Mouse (Mus musculus): ENCODE data around the gene Elf4.

Elf4 gene

GRCm38 (mm10) chrX:48462754-48463507, at the start of gene Elf4:
TSS of gene Elf4 (minus strand) at chrX:48463132.
- DNase-seq (ENCODE audit: low read depth, low spot score), result peak; percentile 82

DNA sequence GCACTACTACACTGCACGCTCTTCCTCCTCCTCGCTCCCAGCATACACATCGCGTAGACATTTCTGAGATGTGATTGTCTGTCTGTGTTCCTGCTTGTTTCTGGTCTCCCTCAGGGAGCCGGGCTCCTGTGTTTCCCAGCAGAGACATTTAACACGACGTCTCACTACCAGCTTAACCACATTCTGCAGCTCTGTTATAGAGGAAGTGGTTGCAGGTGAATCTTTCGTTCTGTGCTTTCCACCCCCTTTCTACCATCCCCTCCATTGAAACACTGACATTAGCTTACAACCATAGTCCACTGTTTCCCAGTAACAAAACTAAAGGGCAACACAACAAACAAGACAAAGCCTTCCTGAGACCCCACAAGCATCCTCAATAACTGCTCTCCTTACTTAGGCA, 30.8 kb upstream of the Elf4 start:
- no peak for DNase-seq (ENCODE audit: low read depth, low spot score)

DNA sequence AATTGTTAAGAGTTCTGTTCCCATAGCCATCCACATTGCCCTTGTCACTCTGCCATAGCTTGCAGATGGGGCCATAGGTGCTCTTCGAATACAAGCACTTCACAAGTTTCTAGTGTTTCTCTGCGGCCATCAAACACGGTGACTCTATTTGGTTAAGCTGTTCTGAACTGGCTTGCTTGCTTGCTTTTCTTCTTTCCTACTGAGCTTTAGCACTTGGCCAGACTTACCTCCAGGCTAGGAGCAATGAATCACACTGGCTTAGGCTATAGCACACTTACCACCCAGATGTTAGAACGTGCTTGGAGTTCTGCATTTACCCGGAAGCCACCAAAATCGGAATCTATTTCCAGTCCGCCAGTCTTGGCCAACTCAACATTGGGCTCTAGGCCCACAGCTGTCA, 18.8 kb upstream of the Elf4 start:
- no peak for DNase-seq (ENCODE audit: low read depth, low spot score)

- no peak for DNase-seq (ENCODE audit: low read depth, low spot score)
These were observed 18.2 kb upstream of the Elf4 start for GRCm38 (mm10) chrX:48481095-48481494.

DNA sequence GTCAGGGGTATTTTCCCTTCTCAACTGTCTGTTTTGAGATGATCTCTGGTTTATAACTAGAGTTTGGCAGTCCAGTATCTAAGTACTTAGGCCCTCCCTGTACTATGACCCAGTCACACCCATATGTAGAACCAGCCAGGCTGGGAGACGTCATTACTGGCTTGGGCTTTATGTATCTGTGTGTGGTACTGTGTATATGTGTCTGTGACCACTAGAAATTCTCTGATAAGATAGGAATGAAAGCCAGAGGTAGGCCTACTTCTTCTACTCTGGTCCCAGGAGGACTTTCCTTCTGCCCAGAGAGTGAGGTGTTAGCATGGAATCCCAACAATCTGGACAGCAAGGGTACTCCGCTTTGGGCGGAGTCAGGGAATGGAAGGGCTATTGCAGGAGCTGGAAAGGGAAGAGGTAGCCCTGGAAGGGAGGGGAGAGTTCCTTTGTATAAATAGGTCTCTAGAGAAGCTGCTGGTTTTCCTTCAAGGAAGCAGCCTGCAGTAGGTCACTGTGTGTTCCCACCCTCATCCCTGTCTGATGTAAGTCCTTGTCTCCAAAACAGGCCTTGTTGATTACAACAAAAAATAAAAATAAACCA, 4.5 kb upstream of the Elf4 start:
- DNase-seq (ENCODE audit: low read depth, low spot score), result no peak

- DNase-seq (ENCODE audit: low read depth, low spot score), result no peak
These were observed 3.2 kb upstream of the Elf4 start for GRCm38 (mm10) chrX:48466174-48466573.

DNA sequence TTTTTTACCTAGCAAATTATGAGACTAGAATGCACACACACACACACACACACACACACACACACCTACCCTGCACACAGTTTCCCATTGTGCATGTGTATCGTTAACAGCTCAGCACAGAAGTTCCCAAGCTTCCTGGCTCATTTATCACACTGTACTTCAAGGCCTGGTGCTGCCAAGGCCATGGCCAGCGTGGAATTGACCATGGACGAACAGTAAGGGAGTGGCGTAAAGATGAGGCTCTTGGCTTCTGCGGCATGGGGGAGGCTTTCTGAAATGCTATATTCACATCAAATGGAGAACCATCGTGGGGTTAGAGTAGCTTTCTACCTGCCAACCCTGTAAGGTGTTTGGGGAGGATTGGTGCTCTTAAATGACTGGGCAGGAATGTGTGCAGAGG, 1.5 kb upstream of the Elf4 start:
- no peak for DNase-seq (ENCODE audit: low read depth, low spot score)

DNA sequence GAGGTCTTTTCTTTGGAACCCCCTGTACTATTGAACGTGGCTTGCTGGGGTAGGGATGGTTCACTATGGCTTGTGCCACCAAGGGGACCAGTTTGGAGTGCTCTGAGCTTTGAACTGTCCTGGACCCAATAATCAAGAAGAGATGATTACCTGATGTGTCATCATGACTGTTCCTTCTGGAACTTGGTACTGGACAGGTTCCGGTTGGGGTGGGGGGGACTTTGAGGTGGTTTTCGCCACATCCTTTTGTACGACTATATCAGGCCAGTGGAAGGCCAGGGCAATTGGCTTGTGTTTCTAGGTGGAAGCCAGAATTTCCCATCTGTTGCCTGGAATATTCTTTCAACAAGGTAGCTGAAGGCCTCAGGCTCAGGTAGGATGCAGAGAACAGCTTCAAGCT, 704 bp upstream of the Elf4 start:
- DNase-seq (ENCODE audit: low read depth, low spot score), result no peak

DNA sequence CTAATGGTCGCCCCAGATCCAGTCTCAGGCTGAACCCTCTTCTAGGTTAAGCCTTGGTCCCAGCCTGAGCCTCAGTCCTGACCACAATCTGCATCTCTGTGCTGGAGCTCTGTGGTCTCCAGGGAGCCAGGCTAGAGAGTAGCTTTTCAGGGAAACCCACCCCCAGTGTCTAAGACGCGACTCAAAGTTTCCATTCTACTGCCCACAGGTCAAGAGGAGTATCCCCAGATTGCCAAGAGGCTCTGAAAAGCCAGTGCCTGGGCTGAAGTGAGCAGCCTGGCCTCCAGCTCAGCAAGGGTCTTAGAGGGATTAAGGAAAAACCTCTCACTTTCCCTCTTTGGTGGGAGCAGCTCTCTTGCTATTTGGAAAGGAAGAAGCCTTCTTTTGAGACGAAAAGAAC, 635 bp downstream of the Elf4 start:
- no peak for DNase-seq (ENCODE audit: low read depth, low spot score)

DNA sequence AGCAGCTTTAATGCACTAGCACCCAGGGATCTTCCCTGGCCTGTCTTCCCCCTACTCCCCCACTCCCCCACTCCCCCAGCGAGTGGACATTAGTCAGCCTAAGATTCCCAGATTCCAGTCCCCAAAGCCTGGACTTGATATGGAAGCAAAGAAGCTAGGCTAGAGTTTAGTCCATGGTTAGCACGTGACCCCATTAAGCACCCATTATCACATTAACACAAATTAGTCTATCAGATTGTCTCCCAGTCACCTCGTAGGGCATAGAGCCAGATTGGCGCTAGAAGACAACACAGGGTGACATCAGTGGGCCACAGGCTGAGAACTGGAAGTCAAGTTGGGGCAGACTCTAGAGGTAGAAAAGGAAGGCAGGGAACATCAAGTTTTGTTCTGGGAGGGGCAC, 1.9 kb downstream of the Elf4 start:
- DNase-seq (ENCODE audit: low read depth, low spot score), result no peak

GRCm38 (mm10) chrX:48460496-48460895, 2.4 kb downstream of the Elf4 start:
- no peak for DNase-seq (ENCODE audit: low read depth, low spot score)

GRCm38 (mm10) chrX:48456956-48457355, 6.0 kb downstream of the Elf4 start:
- DNase-seq (ENCODE audit: low read depth, low spot score), result no peak

- no peak for DNase-seq (ENCODE audit: low read depth, low spot score)
These were observed 7.9 kb downstream of the Elf4 start for GRCm38 (mm10) chrX:48455018-48455417.

DNA sequence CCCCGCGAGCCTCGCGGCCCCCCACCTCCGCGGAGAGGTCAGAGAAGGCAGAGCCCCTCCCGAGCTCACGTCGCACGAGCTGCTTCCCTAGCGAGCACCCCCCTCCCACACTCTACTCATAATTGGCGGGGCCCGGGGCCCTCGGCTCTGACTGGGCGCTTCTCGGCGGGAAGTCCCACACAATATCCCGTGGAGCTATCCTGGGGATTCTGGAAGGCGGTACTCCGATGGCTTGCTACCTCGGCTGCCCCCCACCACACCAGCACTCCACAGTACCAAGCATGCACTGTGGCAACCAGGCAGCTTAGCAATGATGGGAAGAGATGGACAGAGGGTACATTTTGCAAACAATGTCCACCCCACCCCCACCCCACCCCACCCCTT, 8.4 kb downstream of the Elf4 start:
- DNase-seq (ENCODE audit: low read depth, low spot score), result no peak

- no peak for DNase-seq (ENCODE audit: low read depth, low spot score)
These were observed 9.0 kb downstream of the Elf4 start for GRCm38 (mm10) chrX:48453736-48454494.

DNA sequence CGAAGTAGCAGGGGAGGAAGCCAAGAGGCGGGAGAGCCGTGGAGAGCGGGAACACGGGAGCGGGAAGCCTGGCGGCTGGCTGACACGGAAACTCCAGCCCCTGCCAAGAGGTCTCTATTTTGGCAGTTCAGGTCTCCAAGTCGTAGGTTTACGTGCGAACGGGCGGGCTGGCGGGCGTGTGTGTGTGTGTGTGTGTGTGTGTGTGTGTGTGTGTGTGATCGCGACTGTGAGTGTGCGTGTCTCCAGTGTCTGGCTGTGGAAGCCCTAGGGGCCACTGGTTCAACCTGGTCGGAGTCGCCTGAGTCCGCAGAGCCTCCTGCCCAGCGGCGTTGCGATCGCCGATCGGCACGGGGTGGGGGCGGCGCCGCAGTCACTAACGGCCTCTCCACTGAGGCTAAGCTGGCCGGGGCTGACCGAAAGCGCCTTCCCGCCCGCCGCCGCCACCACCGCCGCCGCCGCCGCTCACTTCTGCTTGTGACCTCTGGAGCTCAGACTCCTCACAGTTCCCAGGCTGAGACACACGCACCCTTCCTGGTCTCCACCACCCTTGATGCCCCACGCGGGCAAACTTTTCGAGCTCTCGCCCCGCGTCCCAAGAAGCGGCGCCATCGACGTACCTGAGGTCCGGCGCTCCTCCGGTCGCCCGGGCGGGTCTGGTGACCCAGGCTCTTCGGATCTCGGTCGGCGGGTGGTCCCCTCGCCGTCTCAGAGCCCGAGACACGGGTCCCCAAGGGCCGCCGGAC, 9.8 kb downstream of the Elf4 start:
- no peak for DNase-seq (ENCODE audit: low read depth, low spot score)

DNA sequence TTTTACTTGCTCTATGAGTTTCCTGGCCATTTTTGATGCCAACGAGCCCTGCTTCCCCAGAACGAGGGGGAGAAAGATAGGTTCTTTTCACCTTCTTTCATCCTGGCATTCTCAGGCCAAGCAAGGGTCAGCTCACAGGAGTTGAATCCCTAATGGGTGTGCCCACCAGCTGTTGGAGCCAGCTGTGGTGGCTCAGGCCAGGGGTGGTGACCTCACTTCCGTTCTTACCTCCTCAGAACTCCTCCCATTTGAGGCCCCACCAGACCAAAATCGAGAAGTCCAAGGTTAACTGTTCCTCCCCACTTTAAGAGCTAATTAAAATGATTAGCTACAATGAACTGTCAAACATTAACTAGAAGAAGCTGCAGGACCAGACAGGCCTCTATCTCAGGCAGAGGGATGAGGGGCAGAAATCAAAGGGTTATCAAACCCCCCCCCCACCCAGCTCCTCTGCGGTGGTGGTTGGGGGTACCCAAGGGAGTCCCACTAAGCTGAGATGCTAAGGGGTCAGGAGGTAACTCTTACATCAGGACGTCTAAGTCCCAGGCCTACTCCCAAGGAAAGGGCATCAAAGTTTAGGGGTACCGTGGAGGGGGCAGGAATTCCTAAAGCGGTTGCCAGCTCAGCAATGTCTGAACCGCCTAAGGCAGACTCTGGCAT, 10.6 kb downstream of the Elf4 start:
- DNase-seq (ENCODE audit: low read depth, low spot score), result no peak

DNA sequence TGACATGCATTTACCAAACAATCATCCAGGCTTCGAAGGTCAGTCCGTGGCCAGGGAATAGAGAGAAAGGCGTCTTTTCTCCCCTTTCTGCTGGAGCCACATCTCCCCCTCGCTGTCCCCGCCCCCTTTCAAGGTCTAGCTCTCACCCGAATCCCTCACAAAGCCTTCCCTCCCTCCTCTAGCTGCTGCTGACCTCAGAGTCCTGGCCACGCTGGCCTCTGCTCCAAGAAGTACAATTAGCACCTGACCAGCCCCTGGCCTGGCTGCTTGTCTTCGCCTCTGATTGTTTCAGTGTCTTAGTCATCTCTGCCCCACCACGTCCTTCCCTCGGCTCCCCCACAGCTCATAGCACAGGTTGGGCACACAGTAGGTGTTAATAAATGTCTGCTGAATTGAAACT, 13.3 kb downstream of the Elf4 start:
- no peak for DNase-seq (ENCODE audit: low read depth, low spot score)

- DNase-seq (ENCODE audit: low read depth, low spot score), result no peak
These were observed 18.3 kb downstream of the Elf4 start for GRCm38 (mm10) chrX:48444677-48445076.

DNA sequence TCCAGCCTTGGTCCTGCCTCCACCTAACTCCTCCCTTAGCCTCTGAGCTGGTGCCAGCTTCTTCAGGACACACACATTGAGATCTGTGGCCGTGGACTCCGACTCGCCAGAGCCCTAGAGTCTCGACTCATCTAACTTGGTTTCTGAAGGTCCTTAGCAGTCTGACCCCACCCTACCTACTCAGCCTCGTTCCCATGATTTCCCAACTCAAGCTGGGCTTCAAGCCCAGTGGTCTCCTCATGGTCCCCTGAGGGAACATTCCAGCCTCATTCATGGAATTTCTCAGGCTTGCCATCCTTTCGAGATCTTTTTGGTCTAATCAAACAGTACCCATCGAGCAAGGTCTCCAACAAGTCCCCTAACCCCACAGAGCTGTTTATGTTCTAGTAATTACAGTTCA, 21.0 kb downstream of the Elf4 start:
- DNase-seq (ENCODE audit: low read depth, low spot score), result no peak

- no peak for DNase-seq (ENCODE audit: low read depth, low spot score)
These were observed 21.4 kb downstream of the Elf4 start for GRCm38 (mm10) chrX:48441548-48441947.

GRCm38 (mm10) chrX:48439036-48439435, 23.9 kb downstream of the Elf4 start:
- no peak for DNase-seq (ENCODE audit: low read depth, low spot score)

Measured in mesoderm, embryonic 11.5 days (tissue).